Mouse (Mus musculus) lung, postnatal 0 days (tissue): ENCODE measurements around the gene Mok. TPM values are rescaled to one million over a fixed set of nuclear protein-coding genes. Genes with fewer than 3 reads are reported as not detected.

Experiments
- ATAC-seq: fragments of 200-750 bp; cut with Nextera tagmentation; 2 replicates; pipeline ENCODE4 v1.8.0; 2017; ENCODE audit warnings: moderate library complexity
- DNase-seq: peaks from one replicate; pipeline ENCODE4 v3.0.0-alpha.2; 2016; ENCODE audit warnings: low spot score
- H3K27ac ChIP-seq: fragments of 300-500 bp; sonication (generic); 2 replicates; pipeline ENCODE4 v1.5.1; 2014; ENCODE audit warnings: antibody characterized with exemption, mild to moderate bottlenecking, low read length, mixed read lengths
- H3K27me3 ChIP-seq: fragments of 300-500 bp; sonication (generic); replicated peaks from 2 replicates; pipeline ENCODE4 v1.6.1; 2014; ENCODE audit warnings: low read length, mixed read lengths; ENCODE audit not compliant: insufficient read depth
- H3K36me3 ChIP-seq: fragments of 300-500 bp; sonication (generic); 2 replicates; pipeline ENCODE4 v1.6.1; 2014; ENCODE audit warnings: low read length, mixed read lengths; ENCODE audit not compliant: insufficient read depth
- H3K4me1 ChIP-seq: fragments of 300-500 bp; sonication (generic); 2 replicates; pipeline ENCODE4 v1.6.1; 2014; ENCODE audit warnings: antibody characterized with exemption, low read depth, low read length, mixed read lengths; ENCODE audit not compliant: insufficient read depth
- H3K4me2 ChIP-seq: fragments of 300-500 bp; sonication (generic); replicated peaks from 2 replicates; pipeline ENCODE4 v1.6.1; 2014; ENCODE audit warnings: low read depth, mild to moderate bottlenecking, low read length, moderate library complexity, mixed read lengths
- H3K4me3 ChIP-seq: fragments of 300-500 bp; sonication (generic); 2 replicates; pipeline ENCODE4 v1.5.1; 2014; ENCODE audit warnings: low read depth, low read length
- H3K9ac ChIP-seq: fragments of 300-500 bp; sonication (generic); replicated peaks from 2 replicates; pipeline ENCODE4 v1.6.1; 2014; ENCODE audit warnings: low read depth, mild to moderate bottlenecking
- H3K9me3 ChIP-seq: fragments of 300-500 bp; sonication (generic); 2 replicates; pipeline ENCODE4 v1.6.1; 2016; ENCODE audit warnings: low read length, mixed read lengths
- CTCF ChIP-seq: IDR thresholded peaks from 2 replicates; pipeline ENCODE4 v1.5.1; 2016; ENCODE audit warnings: antibody characterized with exemption, mild to moderate bottlenecking
- EP300 ChIP-seq: IDR thresholded peaks from 2 replicates; pipeline ENCODE4 v1.6.1; 2016; ENCODE audit warnings: antibody characterized with exemption, mild to moderate bottlenecking, control low read depth
- WGBS: fragments of 180-500 bp; shearing (Covaris S2); extraction: QIAGEN DNeasy Blood & Tissue Kit; methylation state at CpG from one replicate; pipeline ENCODE4 v1.1.7; 2014; 5-methylcytosine and 5-hydroxymethylcytosine counted together
- polyA plus RNA-seq: library from polyadenylated mRNA; unstranded; fragments of >200 nt; fragmentation: Nextera tagmentation; extraction: Ambion mirVana; gene quantifications from 2 replicates; pipeline ENCODE4 v1.2.1, GENCODE M21; 2015

Mok gene
- polyA plus RNA-seq, 1 experiment from 2014 or later = 11.1 TPM

- Histone ChIP-seq H3K4me3 (no peak overlapping the region), H3K9me3 (no peaks in the 10 kb centered on the region), H3K36me3 (no peaks in the 10 kb centered on the region), H3K9ac (no peak overlapping the region), H3K4me2 (no peak overlapping the region), H3K27me3 (no peaks in the 10 kb centered on the region), H3K4me1 (no peaks in the 10 kb centered on the region), H3K27ac (no peak overlapping the region)
- TF ChIP-seq EP300 (no peak), CTCF (peak; percentile 58)
- ATAC-seq (no peak), DNase-seq (no peak)
- 87% methylated on average over 3 of the region's 3 CpGs for WGBS
Measured at GRCm38 (mm10) chr12:110806301-110806970, 34.3 kb downstream of the Mok start.

- Histone ChIP-seq H3K4me2 (no peak overlapping the region), H3K27me3 (no peaks in the 10 kb centered on the region), H3K4me3 (no peak overlapping the region), H3K9me3 (no peaks in the 10 kb centered on the region), H3K36me3 (no peaks in the 10 kb centered on the region), H3K4me1 (no peaks in the 10 kb centered on the region), H3K27ac (no peak overlapping the region), H3K9ac (no peak overlapping the region)
- ATAC-seq = no peak
- TF ChIP-seq EP300 (no peak), CTCF (no peak)
- WGBS = 27% methylated on average over 10 of the region's 10 CpGs
- DNase-seq = no peak
Measured at GRCm38 (mm10) chr12:110804261-110804660, 36.5 kb downstream of the Mok start.

GRCm38 (mm10) chr12:110802674-110803297 is 38.0 kb downstream of the Mok start:
- ATAC-seq (peak; percentile 66), DNase-seq (peak; percentile 46)
- Histone ChIP-seq H3K4me3 (no peak overlapping the region), H3K9me3 (no peaks in the 10 kb centered on the region), H3K4me1 (peaks cover 5% of the 10 kb centered on the region; the same call in 1 of the 2 replicates), H3K4me2 (no peak overlapping the region), H3K9ac (no peak overlapping the region), H3K27ac (no peak overlapping the region), H3K27me3 (no peaks in the 10 kb centered on the region), H3K36me3 (no peaks in the 10 kb centered on the region)
- 60% methylated on average over 5 of the region's 5 CpGs for WGBS
- no peak for TF ChIP-seq EP300
- no peak for TF ChIP-seq CTCF

- H3K9me3 ChIP-seq = no peaks in the 10 kb centered on the region
- DNase-seq (no peak), ATAC-seq (peak; percentile 34)
- H3K9ac ChIP-seq = no peak overlapping the region
- TF ChIP-seq CTCF = no peak
- no peak for TF ChIP-seq EP300
- WGBS = 71% methylated on average over 10 of the region's 10 CpGs
- peaks cover 6% of the 10 kb centered on the region; the same call in 1 of the 2 replicates for H3K4me1 ChIP-seq
- no peaks in the 10 kb centered on the region for H3K36me3 ChIP-seq
- H3K27me3 ChIP-seq = no peaks in the 10 kb centered on the region
- H3K4me2 ChIP-seq = no peak overlapping the region
- H3K27ac ChIP-seq = no peak overlapping the region
- H3K4me3 ChIP-seq = no peak overlapping the region
Measured at GRCm38 (mm10) chr12:110801876-110802464, 38.8 kb downstream of the Mok start.

GRCm38 (mm10) chr12:110799226-110799625 is 41.5 kb downstream of the Mok start:
- ATAC-seq (no peak), DNase-seq (no peak)
- no peak overlapping the region for H3K4me3 ChIP-seq
- H3K4me2 ChIP-seq = no peak overlapping the region
- peaks cover 6% of the 10 kb centered on the region; the same call in 1 of the 2 replicates for H3K4me1 ChIP-seq
- WGBS = 89% methylated on average over 4 of the region's 4 CpGs
- no peak overlapping the region for H3K9ac ChIP-seq
- H3K27me3 ChIP-seq = no peaks in the 10 kb centered on the region
- no peak overlapping the region for H3K27ac ChIP-seq
- no peaks in the 10 kb centered on the region for H3K9me3 ChIP-seq
- TF ChIP-seq CTCF = no peak
- TF ChIP-seq EP300 = no peak
- no peaks in the 10 kb centered on the region for H3K36me3 ChIP-seq

GRCm38 (mm10) chr12:110797842-110798431 is 42.8 kb downstream of the Mok start:
- no peak for TF ChIP-seq EP300
- TF ChIP-seq CTCF = no peak
- no peak overlapping the region for H3K4me3 ChIP-seq
- WGBS = 64% methylated on average over 10 of the region's 10 CpGs
- no peaks in the 10 kb centered on the region for H3K9me3 ChIP-seq
- no peaks in the 10 kb centered on the region for H3K27me3 ChIP-seq
- ATAC-seq (peak; percentile 79), DNase-seq (peak; percentile 50)
- H3K4me2 ChIP-seq = no peak overlapping the region
- peaks cover 6% of the 10 kb centered on the region; the same call in 1 of the 2 replicates for H3K4me1 ChIP-seq
- H3K9ac ChIP-seq = no peak overlapping the region
- H3K27ac ChIP-seq = peak overlapping the region; percentile 14
- no peaks in the 10 kb centered on the region for H3K36me3 ChIP-seq
